Mouse (Mus musculus) E14TG2a.4 (cell line): ENCODE measurements around the gene Anks1b.
"Not testable (repeated sequence)": the region's sequence is repeated elsewhere in the genome, so short reads cannot be mapped to it uniquely, and the experiment has no call there.

Source experiments
- H3K27me3 ChIP-seq: 2 replicates; pipeline ENCODE4 v1.6.1; 2014; ENCODE audit warnings: low read length, control low read depth; ENCODE audit not compliant: insufficient read depth
- H3K36me3 ChIP-seq: 2 replicates; pipeline ENCODE4 v1.6.1; 2014; ENCODE audit warnings: low read length, control low read depth; ENCODE audit not compliant: insufficient read depth
- H3K4me1 ChIP-seq: replicated peaks from 2 replicates; pipeline ENCODE4 v1.6.1; 2014; ENCODE audit warnings: low read depth, low read length, control low read depth
- H3K4me3 ChIP-seq: replicated peaks from 2 replicates; pipeline ENCODE4 v1.5.1; 2014; ENCODE audit warnings: mild to moderate bottlenecking, low read length
- H3K9me3 ChIP-seq: 2 replicates; pipeline ENCODE4 v1.6.1; 2014; ENCODE audit warnings: low read length, control low read depth
- CTCF ChIP-seq: conservative IDR thresholded peaks from 2 replicates; pipeline ENCODE4 v1.5.1; 2014; ENCODE audit warnings: low read length
- NANOG ChIP-seq: IDR thresholded peaks from 2 replicates; pipeline ENCODE4 v1.6.1; 2014; ENCODE audit warnings: borderline replicate concordance, low read length, mixed read lengths
- POU5F1 ChIP-seq: IDR thresholded peaks from 2 replicates; pipeline ENCODE4 v1.6.1; 2014; ENCODE audit warnings: low read length, borderline replicate concordance

Anks1b gene

DNA sequence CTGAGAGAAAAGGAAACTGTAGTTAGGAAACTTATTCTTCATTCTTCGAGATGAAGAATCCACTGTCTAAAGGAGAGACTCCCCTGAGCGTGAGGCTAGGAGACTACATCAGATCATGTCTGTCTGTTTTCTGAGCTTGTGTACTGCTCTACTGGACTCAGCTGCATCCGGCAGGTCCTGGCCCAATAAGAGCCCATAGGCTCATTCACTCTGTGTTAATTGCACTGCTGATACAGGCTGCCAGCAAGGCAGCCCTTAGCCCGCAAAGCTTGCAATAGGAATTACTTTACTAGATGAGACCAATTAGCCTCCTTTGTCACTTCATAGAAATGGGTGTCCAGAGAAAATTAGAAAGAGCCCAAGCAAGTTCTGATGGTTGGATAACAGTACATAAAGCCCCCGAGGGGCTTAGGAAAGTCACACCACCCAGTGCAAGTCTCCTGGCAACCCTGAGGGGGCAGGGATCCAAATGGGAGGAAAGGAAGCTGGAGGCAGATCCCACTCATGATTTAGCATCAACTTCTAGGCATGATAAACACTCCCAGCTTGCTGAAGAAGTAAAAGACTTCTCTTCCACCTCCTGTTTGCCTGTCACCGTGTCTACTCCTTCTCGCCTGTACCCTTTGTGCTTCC lies 744.5 kb downstream of the Anks1b start:
- Histone ChIP-seq H3K4me3 (no peak overlapping the region), H3K4me1 (no peaks in the 10 kb centered on the region), H3K36me3 (no peaks in the 10 kb centered on the region), H3K9me3 (no peaks in the 10 kb centered on the region), H3K27me3 (no peaks in the 10 kb centered on the region)
- TF ChIP-seq CTCF (no peak), NANOG (no peak), POU5F1 (no peak)

- no peak overlapping the region for H3K4me3 ChIP-seq
- TF ChIP-seq CTCF (no peak), POU5F1 (no peak), NANOG (no peak)
- peaks cover 2% of the 10 kb centered on the region; the same call in 1 of the 2 replicates for H3K27me3 ChIP-seq
- no peaks in the 10 kb centered on the region for H3K36me3 ChIP-seq
- no peaks in the 10 kb centered on the region for H3K4me1 ChIP-seq
- no peaks in the 10 kb centered on the region for H3K9me3 ChIP-seq
Measured at GRCm38 (mm10) chr10:90627532-90627931, 754.2 kb downstream of the Anks1b start.

DNA sequence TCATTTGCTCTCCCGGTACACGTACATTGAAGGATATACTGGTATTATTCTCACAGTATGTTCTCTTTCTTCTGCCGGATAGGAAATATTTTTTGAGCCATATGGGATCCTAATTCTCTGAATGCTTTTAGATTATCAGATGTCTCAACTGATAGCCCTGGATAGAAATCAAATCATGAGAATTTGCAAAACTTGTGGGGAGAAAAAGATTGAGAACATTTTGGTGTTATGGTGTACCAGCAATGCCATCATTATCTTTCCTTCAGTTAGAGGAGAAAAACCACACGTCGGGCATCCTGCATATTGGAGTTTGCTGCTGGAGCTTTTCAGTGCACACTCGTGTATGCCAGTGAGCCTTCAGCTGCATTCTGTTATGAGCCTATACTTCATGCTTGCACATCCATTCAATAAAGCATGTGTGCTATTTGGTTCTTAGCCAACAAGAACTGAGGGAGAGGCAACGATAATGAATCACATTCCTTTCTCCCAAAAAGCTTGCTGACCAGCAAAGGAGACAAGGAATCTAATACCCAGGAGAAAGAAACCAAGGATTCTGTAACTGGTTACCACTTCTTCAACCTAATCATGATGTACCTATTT lies 756.9 kb downstream of the Anks1b start:
- no peak for TF ChIP-seq CTCF
- no peak for TF ChIP-seq POU5F1
- no peak for TF ChIP-seq NANOG
- no peak overlapping the region for H3K4me3 ChIP-seq
- no peaks in the 10 kb centered on the region for H3K4me1 ChIP-seq
- H3K9me3 ChIP-seq = peaks cover 13% of the 10 kb centered on the region
- H3K27me3 ChIP-seq = peaks cover 2% of the 10 kb centered on the region; the same call in 1 of the 2 replicates
- H3K36me3 ChIP-seq = no peaks in the 10 kb centered on the region

DNA sequence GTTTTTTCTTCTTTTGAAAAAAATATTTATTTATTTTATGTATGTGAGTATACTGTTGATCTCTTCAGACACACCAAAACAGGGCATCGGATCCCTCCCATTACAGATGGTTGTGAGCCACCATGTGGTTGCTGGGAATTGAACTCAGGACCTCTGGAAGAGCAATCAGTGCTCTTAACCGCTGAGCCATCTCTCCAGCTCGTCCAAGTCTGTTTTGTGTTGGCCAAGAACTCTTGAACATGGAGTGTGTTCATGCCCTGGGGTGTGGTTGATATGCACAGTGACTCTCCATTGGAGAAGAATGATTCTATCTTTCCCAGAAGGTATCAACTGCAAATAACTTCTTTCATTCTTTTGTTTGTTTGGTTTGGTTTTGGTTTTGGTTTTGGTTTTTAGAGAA lies 757.5 kb downstream of the Anks1b start:
- H3K27me3 ChIP-seq, H3K4me1 ChIP-seq, H3K36me3 ChIP-seq, H3K4me3 ChIP-seq: not testable (repeated sequence)
- H3K9me3 ChIP-seq = peaks cover 13% of the 10 kb centered on the region

- H3K36me3 ChIP-seq = no peaks in the 10 kb centered on the region
- no peak for TF ChIP-seq POU5F1
- TF ChIP-seq CTCF = no peak
- no peak for TF ChIP-seq NANOG
- H3K9me3 ChIP-seq = peaks cover 13% of the 10 kb centered on the region
- no peak overlapping the region for H3K4me3 ChIP-seq
- no peaks in the 10 kb centered on the region for H3K4me1 ChIP-seq
- H3K27me3 ChIP-seq = no peaks in the 10 kb centered on the region
Measured at GRCm38 (mm10) chr10:90637352-90637751, 764.0 kb downstream of the Anks1b start.

DNA sequence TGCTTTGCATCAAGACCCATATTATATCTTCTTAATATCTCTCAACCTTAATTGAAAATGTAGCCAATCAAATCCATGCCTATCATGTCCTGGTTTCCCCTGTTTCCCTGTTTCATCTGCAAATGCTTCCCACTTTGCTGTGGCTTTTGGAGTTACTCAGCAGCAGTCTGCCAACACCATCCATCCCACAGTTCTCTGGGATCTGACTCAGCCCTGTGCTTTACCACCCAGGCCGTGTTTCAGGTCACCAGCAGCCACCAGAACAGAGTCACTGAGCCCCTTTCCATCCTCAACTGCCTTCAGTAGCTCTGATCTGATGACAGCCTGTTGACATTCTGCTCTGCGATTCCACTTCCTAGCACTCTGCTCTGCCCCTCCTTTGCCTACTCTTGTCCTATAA lies 776.4 kb downstream of the Anks1b start:
- H3K4me1 ChIP-seq = no peaks in the 10 kb centered on the region
- H3K4me3 ChIP-seq = no peak overlapping the region
- H3K27me3 ChIP-seq = no peaks in the 10 kb centered on the region
- H3K36me3 ChIP-seq = no peaks in the 10 kb centered on the region
- no peak for TF ChIP-seq CTCF
- TF ChIP-seq NANOG = no peak
- no peak for TF ChIP-seq POU5F1
- no peaks in the 10 kb centered on the region for H3K9me3 ChIP-seq

- Histone ChIP-seq H3K4me1 (no peaks in the 10 kb centered on the region), H3K27me3 (no peaks in the 10 kb centered on the region), H3K4me3 (no peak overlapping the region), H3K36me3 (no peaks in the 10 kb centered on the region), H3K9me3 (no peaks in the 10 kb centered on the region)
- TF ChIP-seq CTCF (no peak), POU5F1 (no peak), NANOG (no peak)
Measured at GRCm38 (mm10) chr10:90657416-90658120, 784.3 kb downstream of the Anks1b start.

DNA sequence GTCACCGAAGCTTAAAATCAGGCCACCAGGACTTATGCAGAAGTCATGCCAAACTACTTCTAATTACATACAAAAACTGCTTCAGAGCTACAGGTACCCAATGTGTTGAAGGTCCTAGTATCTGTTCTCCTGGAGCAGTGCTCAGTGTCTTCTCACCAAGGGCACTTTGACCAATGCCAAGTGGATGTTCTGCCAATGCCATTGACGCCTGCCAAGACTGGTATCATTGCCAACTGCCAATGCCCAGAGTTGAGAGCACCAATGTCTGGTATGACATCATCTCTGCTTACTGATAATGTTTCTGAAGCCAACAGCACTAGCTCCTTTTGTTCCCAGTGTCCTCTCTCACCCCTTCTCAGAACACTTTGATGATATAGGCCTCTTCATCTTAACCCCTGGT lies 793.4 kb downstream of the Anks1b start:
- H3K9me3 ChIP-seq = no peaks in the 10 kb centered on the region
- TF ChIP-seq NANOG (no peak), CTCF (no peak), POU5F1 (no peak)
- no peaks in the 10 kb centered on the region for H3K36me3 ChIP-seq
- no peaks in the 10 kb centered on the region for H3K27me3 ChIP-seq
- no peak overlapping the region for H3K4me3 ChIP-seq
- H3K4me1 ChIP-seq = no peaks in the 10 kb centered on the region

GRCm38 (mm10) chr10:90670291-90670690 lies 797.0 kb downstream of the Anks1b start:
- Histone ChIP-seq H3K27me3 (no peaks in the 10 kb centered on the region), H3K4me3 (no peak overlapping the region), H3K9me3 (no peaks in the 10 kb centered on the region), H3K36me3 (no peaks in the 10 kb centered on the region), H3K4me1 (no peaks in the 10 kb centered on the region)
- TF ChIP-seq NANOG (no peak), CTCF (no peak), POU5F1 (no peak)
